Mouse (Mus musculus) bone marrow, adult 2 months (tissue): ENCODE results near the gene Zfyve21.

Source experiments
- CTCF ChIP-seq: fragments of 200-500 bp; IDR thresholded peaks from 2 replicates; pipeline ENCODE4 v1.5.1; 2011; ENCODE audit warnings: low read length, control low read depth; ENCODE audit not compliant: control insufficient read depth, insufficient read depth
- POLR2A ChIP-seq: fragments of 200-500 bp; IDR thresholded peaks from 2 replicates; pipeline ENCODE4 v1.6.1; 2011; ENCODE audit warnings: low read depth, mild to moderate bottlenecking, control low read depth, low read length, borderline replicate concordance; ENCODE audit not compliant: control insufficient read depth

DNA sequence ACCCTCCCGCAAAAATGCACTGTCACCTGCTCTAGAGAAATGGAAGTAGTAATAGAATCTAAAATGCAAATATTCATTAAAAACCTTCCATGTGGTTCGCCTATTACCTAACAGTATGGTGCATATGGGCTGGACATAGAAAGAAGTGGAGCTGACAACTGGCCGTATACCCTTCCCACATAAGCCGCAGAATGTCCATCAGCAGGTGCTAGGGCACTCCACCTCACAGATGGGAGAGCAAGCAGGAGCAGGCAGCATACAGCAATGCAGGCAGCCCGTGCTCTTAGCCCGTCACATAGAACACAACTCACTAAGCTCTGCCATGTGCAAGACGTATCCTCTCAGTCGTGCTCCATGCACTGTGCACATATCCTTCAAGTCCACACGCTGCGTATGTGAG, 32.8 kb downstream of the Zfyve21 start:
- TF ChIP-seq CTCF (no peak), POLR2A (no peak)
